Mouse (Mus musculus) kidney, adult 9 months (tissue): ENCODE data around the gene Adam8.

ENCODE experiments used
- DNase-seq: peaks from one replicate; pipeline ENCODE4 v3.0.0; 2022

Adam8 gene

GRCm38 (mm10) chr7:139978278-139978892, 14.0 kb downstream of the Adam8 start, which contains the start of gene 6430531B16Rik:
Gene 6430531B16Rik, minus strand, starts transcription at chr7:139978755.
- peak; percentile 83 for DNase-seq

- no peak for DNase-seq
These were observed 16.9 kb downstream of the Adam8 start for GRCm38 (mm10) chr7:139975471-139975870.

- peak; percentile 13 for DNase-seq
These were observed 18.1 kb downstream of the Adam8 start for GRCm38 (mm10) chr7:139974307-139974706.

GRCm38 (mm10) chr7:139972923-139973331, 19.4 kb downstream of the Adam8 start:
- no peak for DNase-seq

GRCm38 (mm10) chr7:139971436-139971835, 20.9 kb downstream of the Adam8 start:
- no peak for DNase-seq

- no peak for DNase-seq
These were observed 21.4 kb downstream of the Adam8 start for GRCm38 (mm10) chr7:139970979-139971378.

GRCm38 (mm10) chr7:139970216-139970919, 22.0 kb downstream of the Adam8 start:
- no peak for DNase-seq

- DNase-seq, result peak; percentile 81
These were observed 22.8 kb downstream of the Adam8 start for GRCm38 (mm10) chr7:139969348-139970130.

- DNase-seq, result no peak
These were observed 23.9 kb downstream of the Adam8 start for GRCm38 (mm10) chr7:139968428-139968827.

GRCm38 (mm10) chr7:139967175-139967574, 25.2 kb downstream of the Adam8 start:
- no peak for DNase-seq

GRCm38 (mm10) chr7:139963814-139964213, 28.5 kb downstream of the Adam8 start:
- DNase-seq, result no peak

GRCm38 (mm10) chr7:139961141-139961540, 31.2 kb downstream of the Adam8 start:
- no peak for DNase-seq

- no peak for DNase-seq
These were observed 34.4 kb downstream of the Adam8 start for GRCm38 (mm10) chr7:139957958-139958357.

GRCm38 (mm10) chr7:139957437-139957836, 34.9 kb downstream of the Adam8 start:
- DNase-seq, result no peak

GRCm38 (mm10) chr7:139956658-139957057, 35.7 kb downstream of the Adam8 start:
- DNase-seq, result no peak

GRCm38 (mm10) chr7:139955505-139955904, 36.9 kb downstream of the Adam8 start:
- no peak for DNase-seq

GRCm38 (mm10) chr7:139951991-139952633, 40.2 kb downstream of the Adam8 start:
- no peak for DNase-seq

GRCm38 (mm10) chr7:139951079-139951478, 41.3 kb downstream of the Adam8 start:
- peak; percentile 22 for DNase-seq

GRCm38 (mm10) chr7:139950283-139950971, 41.9 kb downstream of the Adam8 start:
- DNase-seq, result peak; percentile 29

- DNase-seq, result peak; percentile 22
These were observed 42.5 kb downstream of the Adam8 start for GRCm38 (mm10) chr7:139949893-139950282.

- no peak for DNase-seq
These were observed 46.3 kb downstream of the Adam8 start for GRCm38 (mm10) chr7:139946032-139946431.

- DNase-seq, result no peak
These were observed 46.8 kb downstream of the Adam8 start for GRCm38 (mm10) chr7:139945516-139945915.
